Mouse (Mus musculus) heart, adult 2 months (tissue): ENCODE measurements around the gene Ppp3ca. TPM values are rescaled to one million over a fixed set of nuclear protein-coding genes. Genes with fewer than 3 reads are reported as not detected.

ENCODE experiments used
- DNase-seq, 2 experiments: peaks; one replicate each; pipeline ENCODE4 v3.0.0; 2021
- H3K27ac ChIP-seq: fragments of 200-600 bp; 2 replicates; pipeline ENCODE4 v1.8.1; 2022
- H3K27me3 ChIP-seq: fragments of 200-500 bp; 2 replicates; pipeline ENCODE4 v1.6.1; 2012; ENCODE audit warnings: mild to moderate bottlenecking, low read length, inconsistent platforms, mixed read lengths; ENCODE audit not compliant: control insufficient read depth, insufficient read depth
- H3K36me3 ChIP-seq: fragments of 200-500 bp; 2 replicates; pipeline ENCODE4 v1.6.1; 2012; ENCODE audit warnings: low read length, inconsistent platforms; ENCODE audit not compliant: control insufficient read depth, insufficient read depth
- H3K4me1 ChIP-seq: fragments of 200-500 bp; 2 replicates; pipeline ENCODE4 v1.6.1; 2011; ENCODE audit warnings: low read length; ENCODE audit not compliant: control insufficient read depth, insufficient read depth
- H3K4me3 ChIP-seq: fragments of 200-600 bp; 2 replicates; pipeline ENCODE4 v1.8.1; 2022
- H3K79me2 ChIP-seq: fragments of 200-500 bp; replicated peaks from 2 replicates; pipeline ENCODE4 v1.6.1; 2012; ENCODE audit warnings: mild to moderate bottlenecking, inconsistent platforms, low read length, moderate library complexity, mixed read lengths; ENCODE audit not compliant: control insufficient read depth, insufficient read depth
- H3K9ac ChIP-seq: fragments of 200-500 bp; 2 replicates; pipeline ENCODE4 v1.6.1; 2012; ENCODE audit warnings: low read depth, mild to moderate bottlenecking, control low read depth, inconsistent platforms, low read length, mixed read lengths
- CTCF ChIP-seq: fragments of 200-600 bp; IDR thresholded peaks from 2 replicates; pipeline ENCODE4 v1.8.1; 2022; ENCODE audit warnings: antibody characterized with exemption, mild to moderate bottlenecking, moderate library complexity
- EP300 ChIP-seq: fragments of 200-500 bp; IDR thresholded peaks from 2 replicates; pipeline ENCODE4 v1.6.1; 2011; ENCODE audit warnings: low read depth, low read length, control low read depth; ENCODE audit not compliant: insufficient read depth
- POLR2A ChIP-seq: fragments of 200-500 bp; IDR thresholded peaks from 2 replicates; pipeline ENCODE4 v1.6.1; 2011; ENCODE audit warnings: mild to moderate bottlenecking, low read depth, low read length, control low read depth; ENCODE audit not compliant: insufficient read depth
- WGBS: fragments of 180-500 bp; shearing (Covaris S2); methylation state at CpG from one replicate; pipeline ENCODE4 v1.1.7; 2018; 5-methylcytosine and 5-hydroxymethylcytosine counted together
- intact Hi-C: fragments of 180-260 bp; cut with DNase I; formaldehyde crosslinking; loops from one replicate; pipeline ENCODE4 v1.15.1; 2025
- polyA plus RNA-seq: library from polyadenylated mRNA; depleted of rRNA; stranded (reverse); fragments of >200 nt; gene quantifications from 2 replicates; pipeline ENCODE4 v1.2.3, GENCODE M21; 2012
- total RNA-seq, 2 experiments: library from RNA; stranded (reverse); gene quantifications; 2 replicates each; pipeline ENCODE4 v1.2.3; 2021

Gene Ppp3ca
- total and polyA plus RNA-seq, 3 experiments: 18.3 to 44.3 (median 41.7) TPM

DNA sequence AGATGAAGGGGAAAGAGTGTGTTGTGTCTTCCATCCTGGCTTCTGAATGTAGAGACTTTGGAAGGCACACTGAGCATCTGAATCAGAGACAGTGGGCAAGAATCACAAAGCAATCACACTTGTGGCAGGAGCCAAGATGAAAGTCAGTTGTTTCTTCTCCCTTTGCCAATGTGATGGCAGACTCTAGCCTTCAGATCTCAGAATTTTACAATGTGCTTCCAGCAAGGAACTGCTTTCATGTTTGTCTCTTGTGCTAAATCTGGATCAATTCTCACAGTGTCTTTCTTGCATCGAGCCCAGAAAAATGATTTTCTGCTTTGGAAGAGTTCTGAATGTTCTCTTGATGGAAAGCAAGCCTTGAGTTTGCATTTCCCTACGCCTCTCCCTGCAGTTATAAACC lies 297.6 kb downstream of the Ppp3ca start:
- WGBS: 74% methylated on average over 2 of the region's 2 CpGs
- no peak overlapping the region for H3K27ac ChIP-seq
- no peak overlapping the region for H3K4me3 ChIP-seq
- intact Hi-C loops: no loop called here
- no peaks in the 10 kb centered on the region for H3K79me2 ChIP-seq
- H3K27me3 ChIP-seq: no peaks in the 10 kb centered on the region
- no peak for TF ChIP-seq EP300
- no peak for TF ChIP-seq POLR2A
- TF ChIP-seq CTCF: no peak
- no peaks in the 10 kb centered on the region for H3K4me1 ChIP-seq
- H3K36me3 ChIP-seq: no peaks in the 10 kb centered on the region
- no peak overlapping the region for H3K9ac ChIP-seq
- DNase-seq: no peak

DNA sequence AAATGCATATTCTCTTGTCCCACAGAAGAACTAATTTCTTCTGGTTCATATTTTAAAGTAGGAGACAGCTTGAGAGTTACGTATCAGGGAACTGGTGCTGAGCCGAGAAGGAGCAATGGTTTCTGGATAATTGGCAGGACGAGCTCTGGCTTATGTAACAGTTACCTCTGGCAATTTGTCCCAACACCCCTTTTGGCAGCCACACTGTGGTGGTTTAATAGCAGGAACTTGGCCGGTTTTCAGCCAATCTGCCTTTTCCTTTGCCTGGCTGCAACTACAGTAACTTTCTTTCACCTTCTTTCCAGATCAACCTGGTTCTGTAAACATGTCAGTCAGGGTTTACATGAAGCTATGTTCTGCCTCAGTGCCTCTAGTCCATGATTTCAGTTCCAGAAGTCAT lies 299.9 kb downstream of the Ppp3ca start:
- TF ChIP-seq EP300 (no peak), POLR2A (no peak), CTCF (no peak)
- WGBS: 38% methylated on average over 4 of the region's 4 CpGs
- H3K9ac ChIP-seq: no peak overlapping the region
- no peak overlapping the region for H3K4me3 ChIP-seq
- DNase-seq: peak; percentile 23 to 53
- H3K4me1 ChIP-seq: no peaks in the 10 kb centered on the region
- H3K27ac ChIP-seq: no peak overlapping the region
- no peaks in the 10 kb centered on the region for H3K36me3 ChIP-seq
- H3K27me3 ChIP-seq: no peaks in the 10 kb centered on the region
- intact Hi-C loops: no loop called here
- H3K79me2 ChIP-seq: no peaks in the 10 kb centered on the region

DNA sequence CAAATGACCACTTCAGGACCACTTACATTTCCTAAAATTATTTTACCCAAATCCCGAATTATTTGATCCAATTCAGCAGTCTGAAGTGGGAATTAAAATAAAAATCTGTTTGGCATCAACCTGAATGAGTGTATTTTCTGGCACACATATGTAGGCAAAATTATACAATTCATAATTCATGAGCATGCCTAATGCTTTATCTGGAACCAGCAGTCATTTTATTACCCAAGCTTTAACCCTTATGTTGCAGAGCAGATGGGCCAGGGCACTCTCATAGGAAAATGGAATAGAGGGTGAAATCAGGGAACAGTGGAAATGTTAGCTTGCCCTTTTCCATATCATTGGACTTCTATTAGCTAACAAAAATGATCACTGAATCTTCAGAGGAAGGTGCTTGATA lies 307.9 kb downstream of the Ppp3ca start:
- no peak for DNase-seq
- Histone ChIP-seq H3K9ac (no peak overlapping the region), H3K27me3 (no peaks in the 10 kb centered on the region), H3K4me1 (no peaks in the 10 kb centered on the region), H3K4me3 (no peak overlapping the region), H3K79me2 (no peaks in the 10 kb centered on the region), H3K36me3 (no peaks in the 10 kb centered on the region), H3K27ac (no peak overlapping the region)
- 53% methylated on average over 1 of the region's 1 CpGs for WGBS
- intact Hi-C loops: no loop called here
- TF ChIP-seq EP300: no peak
- TF ChIP-seq POLR2A: no peak
- TF ChIP-seq CTCF: no peak

DNA sequence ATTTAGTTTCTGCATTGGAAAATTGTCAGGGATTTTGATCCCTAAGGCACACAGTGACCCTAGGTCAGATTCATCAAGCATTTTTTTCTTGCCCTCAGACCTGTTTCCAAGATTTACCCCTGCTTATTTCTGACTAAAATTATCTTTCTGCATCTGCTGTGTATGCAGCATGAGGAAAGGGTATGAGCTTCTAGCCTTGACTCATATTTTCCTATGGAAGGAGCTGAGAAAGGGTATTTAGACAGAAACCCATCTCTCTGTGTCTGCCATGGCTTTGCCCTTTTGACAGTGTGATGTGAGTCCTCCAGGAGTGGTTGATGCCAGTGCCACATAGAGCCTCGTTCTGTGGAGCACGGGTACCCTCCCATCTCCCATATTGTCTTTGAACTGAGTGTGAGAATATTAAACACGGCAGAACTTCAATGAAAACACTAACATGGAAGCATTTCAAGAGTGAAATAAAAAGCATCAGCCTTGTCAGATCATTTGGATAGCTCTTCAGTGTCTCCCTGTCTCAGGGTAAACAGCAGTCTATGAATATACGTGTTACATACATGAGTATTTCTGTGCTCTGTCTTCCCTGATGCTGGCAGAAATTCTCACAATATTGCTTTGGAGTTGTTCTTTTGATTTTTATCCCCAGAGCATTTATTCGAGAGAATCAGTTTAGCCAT lies 311.1 kb downstream of the Ppp3ca start:
- no peak for TF ChIP-seq POLR2A
- TF ChIP-seq CTCF: no peak
- no peak for TF ChIP-seq EP300
- Histone ChIP-seq H3K27me3 (no peaks in the 10 kb centered on the region), H3K36me3 (no peaks in the 10 kb centered on the region), H3K27ac (no peak overlapping the region), H3K9ac (no peak overlapping the region), H3K79me2 (no peaks in the 10 kb centered on the region), H3K4me1 (no peaks in the 10 kb centered on the region), H3K4me3 (no peak overlapping the region)
- intact Hi-C loops: no loop called here
- WGBS: 83% methylated on average over 5 of the region's 5 CpGs
- no peak for DNase-seq

DNA sequence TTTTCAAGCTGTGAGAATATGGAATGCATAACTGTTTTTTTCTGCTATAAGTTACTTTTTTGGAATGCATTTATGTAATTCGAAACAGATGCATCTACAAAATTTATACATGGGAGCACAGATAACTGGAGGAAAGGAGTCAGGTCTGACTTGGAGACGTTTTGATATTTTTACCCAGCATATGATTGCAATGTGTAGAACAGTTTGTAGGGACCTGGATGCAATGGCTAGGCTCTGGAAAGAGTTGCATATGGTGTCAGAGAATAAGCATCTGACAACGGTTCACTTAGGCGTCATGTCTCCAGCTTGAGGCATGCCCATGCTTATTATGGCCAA lies 311.6 kb downstream of the Ppp3ca start:
- no peak overlapping the region for H3K4me3 ChIP-seq
- no peaks in the 10 kb centered on the region for H3K36me3 ChIP-seq
- no peak for TF ChIP-seq POLR2A
- TF ChIP-seq EP300: no peak
- TF ChIP-seq CTCF: no peak
- H3K4me1 ChIP-seq: no peaks in the 10 kb centered on the region
- intact Hi-C loops: no loop called here
- no peak for DNase-seq
- 77% methylated on average over 4 of the region's 4 CpGs for WGBS
- H3K27me3 ChIP-seq: no peaks in the 10 kb centered on the region
- no peaks in the 10 kb centered on the region for H3K79me2 ChIP-seq
- H3K9ac ChIP-seq: no peak overlapping the region
- H3K27ac ChIP-seq: no peak overlapping the region

- no peak overlapping the region for H3K27ac ChIP-seq
- no peak for TF ChIP-seq EP300
- TF ChIP-seq CTCF: no peak
- no peak for TF ChIP-seq POLR2A
- H3K4me1 ChIP-seq: no peaks in the 10 kb centered on the region
- H3K4me3 ChIP-seq: no peak overlapping the region
- DNase-seq: no peak
- no peaks in the 10 kb centered on the region for H3K36me3 ChIP-seq
- no peaks in the 10 kb centered on the region for H3K79me2 ChIP-seq
- no peaks in the 10 kb centered on the region for H3K27me3 ChIP-seq
- intact Hi-C loops: no loop called here
- no peak overlapping the region for H3K9ac ChIP-seq
- 87% methylated on average over 11 of the region's 11 CpGs for WGBS
Measured at GRCm38 (mm10) chr3:136982021-136982420, 312.1 kb downstream of the Ppp3ca start.
